Mouse (Mus musculus): ENCODE results near the gene Taco1. TPM values are rescaled to one million over a fixed set of nuclear protein-coding genes. Genes with fewer than 3 reads are reported as not detected.

Taco1 gene
- polyA plus RNA-seq, 1 experiment from 2014 or later: 10.5 TPM

DNA sequence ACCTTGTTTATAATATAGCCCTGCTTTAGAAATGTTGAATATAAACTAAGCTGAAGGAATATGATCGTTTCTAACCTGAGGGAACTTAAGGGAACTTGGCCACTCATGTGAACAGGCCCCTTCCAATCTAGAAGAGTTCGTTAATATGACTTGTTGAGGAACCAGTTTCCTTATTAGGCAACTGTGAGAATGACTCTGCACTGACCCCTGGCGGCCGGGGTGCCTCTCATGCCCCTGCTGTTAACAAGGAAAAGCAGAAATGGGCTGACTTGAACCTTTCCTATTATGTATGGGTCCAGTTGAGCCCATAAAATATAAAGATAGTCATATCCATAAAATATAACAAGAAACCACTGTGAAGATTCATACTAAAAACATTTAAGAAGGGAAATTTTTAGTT, 10.5 kb downstream of the Taco1 start:
- Histone ChIP-seq H3K9me3 (ENCODE audit: control insufficient read depth, low read length) (no peaks in the 10 kb centered on the region), H3K4me1 (ENCODE audit: control insufficient read depth, insufficient read depth, low read length) (no peaks in the 10 kb centered on the region), H3K36me3 (ENCODE audit: control insufficient read depth, insufficient read depth, low read length) (no peaks in the 10 kb centered on the region), H3K4me3 (ENCODE audit: low read depth, low read length) (no peak overlapping the region), H3K27ac (ENCODE audit: low read depth, low read length) (no peak overlapping the region), H3K27me3 (ENCODE audit: control insufficient read depth, insufficient read depth, low read length) (no peaks in the 10 kb centered on the region), H3K4me2 (no peak overlapping the region), H3K9ac (ENCODE audit: low read length) (no peak overlapping the region)
- ATAC-seq (ENCODE audit: low FRiP score) (no peak), DNase-seq (ENCODE audit: low spot score, missing footprints) (peak; percentile 94)
- 8% methylated on average over 4 of the region's 4 CpGs for WGBS

DNA sequence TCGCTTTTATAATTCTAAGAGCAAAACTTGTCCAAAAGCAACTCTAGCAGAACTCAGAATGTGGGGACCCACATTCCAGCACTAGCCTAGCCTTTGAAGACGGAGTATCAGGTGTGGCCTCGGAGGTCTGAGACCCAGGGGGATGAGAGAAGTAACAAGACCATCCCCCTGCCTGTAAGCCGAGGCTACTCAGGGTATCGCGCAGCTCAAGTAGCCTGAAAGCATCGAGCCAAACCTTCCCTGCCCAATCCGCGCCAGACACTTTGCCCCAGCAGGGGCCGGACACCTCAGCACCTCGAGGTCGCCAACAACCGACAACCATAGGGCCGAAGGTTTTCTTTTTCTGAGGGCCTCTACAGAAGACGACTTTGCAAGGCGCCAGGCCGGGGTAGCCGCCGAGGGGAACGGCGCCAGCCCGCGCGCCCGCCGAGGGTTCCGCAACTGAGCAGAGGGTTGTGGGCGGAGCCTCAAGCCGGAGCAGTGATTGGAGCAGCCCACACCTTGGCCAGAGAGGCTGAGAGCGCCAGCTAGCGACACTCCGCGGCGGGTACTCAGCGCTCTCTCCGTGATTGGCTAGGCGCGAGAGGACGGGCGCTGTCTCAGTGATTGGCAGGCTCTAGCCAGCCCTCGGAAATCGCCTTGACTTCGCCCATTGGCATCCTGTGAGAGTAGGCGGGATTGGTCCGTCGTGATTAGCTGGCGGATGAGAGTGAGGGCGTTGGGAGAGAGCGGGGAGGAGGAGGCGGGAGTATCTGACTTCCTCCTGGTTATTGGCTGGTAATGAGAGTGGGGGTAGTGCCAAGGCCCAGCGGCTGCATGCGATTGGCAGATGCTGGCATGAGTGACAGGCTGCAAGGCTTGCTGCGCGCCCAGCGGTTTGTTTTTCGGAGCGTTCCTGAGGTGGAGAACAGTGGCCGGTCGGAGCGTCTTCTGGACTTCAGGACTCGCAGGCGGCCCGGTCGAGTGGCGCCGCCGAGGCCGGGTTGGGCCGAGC, 18.1 kb downstream of the Taco1 start, which contains the start of gene Map3k3:
Gene Map3k3, plus strand, starts transcription at position 906 of the 994 bp plus-strand sequence.
- H3K27ac ChIP-seq (ENCODE audit: low read depth, low read length): peak within 1 kb of the TSS; percentile 95
- H3K9ac ChIP-seq (ENCODE audit: low read length): peak within 1 kb of the TSS; percentile 89
- H3K4me1 ChIP-seq (ENCODE audit: control insufficient read depth, insufficient read depth, low read length): peaks cover 4% of the 10 kb centered on the region
- H3K9me3 ChIP-seq (ENCODE audit: control insufficient read depth, low read length): no peaks in the 10 kb centered on the region
- H3K4me2 ChIP-seq: peak within 1 kb of the TSS; percentile 54
- DNase-seq (ENCODE audit: low spot score, missing footprints) (peak; percentile 99), ATAC-seq (ENCODE audit: low FRiP score) (peak; percentile 98)
- peak within 1 kb of the TSS; percentile 67 for H3K4me3 ChIP-seq (ENCODE audit: low read depth, low read length)
- H3K36me3 ChIP-seq (ENCODE audit: control insufficient read depth, insufficient read depth, low read length): no peaks in the 10 kb centered on the region
- WGBS: under 1% methylated on average over 69 of the region's 69 CpGs
- no peaks in the 10 kb centered on the region for H3K27me3 ChIP-seq (ENCODE audit: control insufficient read depth, insufficient read depth, low read length)

- ATAC-seq (ENCODE audit: low FRiP score): peak; percentile 67
- H3K4me3 ChIP-seq (ENCODE audit: low read depth, low read length): peak overlapping the region; percentile 67
- WGBS: under 1% methylated on average over 61 of the region's 61 CpGs
These were observed 19.2 kb downstream of the Taco1 start for GRCm38 (mm10) chr11:106084911-106085561.

GRCm38 (mm10) chr11:106098223-106098622, 32.4 kb downstream of the Taco1 start:
- H3K27me3 ChIP-seq (ENCODE audit: control insufficient read depth, insufficient read depth, low read length): no peaks in the 10 kb centered on the region
- ATAC-seq (ENCODE audit: low FRiP score) (no peak), DNase-seq (ENCODE audit: low spot score, missing footprints) (no peak)
- no peak overlapping the region for H3K27ac ChIP-seq (ENCODE audit: low read depth, low read length)
- H3K9ac ChIP-seq (ENCODE audit: low read length): no peak overlapping the region
- H3K4me1 ChIP-seq (ENCODE audit: control insufficient read depth, insufficient read depth, low read length): no peaks in the 10 kb centered on the region
- no peaks in the 10 kb centered on the region for H3K36me3 ChIP-seq (ENCODE audit: control insufficient read depth, insufficient read depth, low read length)
- H3K9me3 ChIP-seq (ENCODE audit: control insufficient read depth, low read length): no peaks in the 10 kb centered on the region
- 98% methylated on average over 1 of the region's 1 CpGs for WGBS
- H3K4me2 ChIP-seq: no peak overlapping the region
- H3K4me3 ChIP-seq (ENCODE audit: low read depth, low read length): no peak overlapping the region

More at GRCm38 (mm10) chr11:106084911-106085561, 19.2 kb downstream of the Taco1 start:
- no peaks in the 10 kb centered on the region for H3K9me3 ChIP-seq (ENCODE audit: control insufficient read depth, low read length)
- peak overlapping the region; percentile 89 for H3K9ac ChIP-seq (ENCODE audit: low read length)
- H3K27ac ChIP-seq (ENCODE audit: low read depth, low read length): peak overlapping the region; percentile 95
- no peaks in the 10 kb centered on the region for H3K36me3 ChIP-seq (ENCODE audit: control insufficient read depth, insufficient read depth, low read length)
- no peaks in the 10 kb centered on the region for H3K27me3 ChIP-seq (ENCODE audit: control insufficient read depth, insufficient read depth, low read length)
- peak overlapping the region; percentile 54 for H3K4me2 ChIP-seq
- peaks cover 4% of the 10 kb centered on the region for H3K4me1 ChIP-seq (ENCODE audit: control insufficient read depth, insufficient read depth, low read length)
- peak; percentile 96 for DNase-seq (ENCODE audit: low spot score, missing footprints)

DNA sequence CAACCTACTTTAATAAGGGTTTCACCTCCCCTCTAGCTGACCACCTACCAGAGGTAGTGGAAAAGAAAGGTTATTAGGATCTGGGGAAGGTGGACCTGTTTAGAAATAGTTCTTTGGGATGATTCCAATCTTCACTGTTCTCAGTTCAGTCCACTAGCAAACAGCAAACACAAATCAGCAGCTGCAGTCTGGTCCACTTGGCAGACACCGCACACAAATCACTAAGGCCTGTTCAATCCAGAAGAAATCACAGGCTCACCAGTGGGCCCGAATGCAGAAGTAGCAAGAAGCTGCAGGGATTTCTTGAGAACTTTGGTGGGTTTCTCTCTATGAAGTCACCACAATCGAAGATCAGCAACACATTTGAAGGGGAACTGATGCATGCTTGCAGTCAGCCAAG, 37.0 kb downstream of the Taco1 start:
- Histone ChIP-seq H3K4me1 (ENCODE audit: control insufficient read depth, insufficient read depth, low read length) (no peaks in the 10 kb centered on the region), H3K36me3 (ENCODE audit: control insufficient read depth, insufficient read depth, low read length) (no peaks in the 10 kb centered on the region; the same call in 1 of the 2 replicates), H3K9ac (ENCODE audit: low read length) (no peak overlapping the region), H3K4me2 (no peak overlapping the region), H3K27ac (ENCODE audit: low read depth, low read length) (no peak overlapping the region), H3K9me3 (ENCODE audit: control insufficient read depth, low read length) (no peaks in the 10 kb centered on the region), H3K27me3 (ENCODE audit: control insufficient read depth, insufficient read depth, low read length) (no peaks in the 10 kb centered on the region), H3K4me3 (ENCODE audit: low read depth, low read length) (no peak overlapping the region)
- no peak for DNase-seq (ENCODE audit: low spot score, missing footprints)
- WGBS: 91% methylated on average over 3 of the region's 3 CpGs
- ATAC-seq (ENCODE audit: low FRiP score): no peak

DNA sequence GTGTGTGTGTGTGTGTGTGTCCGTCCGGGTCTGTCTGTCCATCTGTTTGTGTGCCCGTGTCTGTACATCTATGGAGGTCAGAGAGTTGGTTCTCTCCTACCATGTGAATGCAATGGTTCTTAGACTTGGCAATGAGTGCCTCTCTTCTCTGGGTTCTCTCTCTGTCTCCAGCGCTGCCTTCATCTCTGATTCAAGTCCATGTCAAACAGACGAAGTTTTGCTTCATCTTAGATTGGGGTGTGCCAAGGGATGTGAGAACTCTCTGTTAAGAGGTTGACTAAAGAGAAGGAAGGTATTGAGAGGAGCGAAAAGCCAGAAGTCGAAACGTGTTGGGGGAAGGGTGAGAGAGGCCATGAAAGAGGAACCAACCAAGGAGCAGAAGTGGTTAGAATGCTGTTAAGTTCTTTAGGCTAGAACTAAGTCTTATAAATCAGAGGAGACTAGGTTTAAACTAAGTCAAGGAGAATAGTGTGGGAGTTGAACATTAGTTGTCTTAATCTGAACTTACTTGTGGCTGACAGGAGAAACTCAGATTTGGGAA, 40.3 kb downstream of the Taco1 start:
- H3K4me2 ChIP-seq: no peak overlapping the region
- no peak overlapping the region for H3K27ac ChIP-seq (ENCODE audit: low read depth, low read length)
- no peaks in the 10 kb centered on the region for H3K4me1 ChIP-seq (ENCODE audit: control insufficient read depth, insufficient read depth, low read length)
- H3K9me3 ChIP-seq (ENCODE audit: control insufficient read depth, low read length): no peaks in the 10 kb centered on the region
- H3K36me3 ChIP-seq (ENCODE audit: control insufficient read depth, insufficient read depth, low read length): no peaks in the 10 kb centered on the region; the same call in 1 of the 2 replicates
- no peaks in the 10 kb centered on the region for H3K27me3 ChIP-seq (ENCODE audit: control insufficient read depth, insufficient read depth, low read length)
- DNase-seq (ENCODE audit: low spot score, missing footprints) (no peak), ATAC-seq (ENCODE audit: low FRiP score) (no peak)
- no peak overlapping the region for H3K9ac ChIP-seq (ENCODE audit: low read length)
- WGBS: 81% methylated on average over 8 of the region's 8 CpGs
- H3K4me3 ChIP-seq (ENCODE audit: low read depth, low read length): no peak overlapping the region

GRCm38 (mm10) chr11:106111688-106112087, 45.8 kb downstream of the Taco1 start:
- Histone ChIP-seq H3K27ac (ENCODE audit: low read depth, low read length) (no peak overlapping the region), H3K4me1 (ENCODE audit: control insufficient read depth, insufficient read depth, low read length) (no peaks in the 10 kb centered on the region), H3K9ac (ENCODE audit: low read length) (no peak overlapping the region), H3K4me3 (ENCODE audit: low read depth, low read length) (no peak overlapping the region), H3K4me2 (no peak overlapping the region), H3K36me3 (ENCODE audit: control insufficient read depth, insufficient read depth, low read length) (peaks cover 2% of the 10 kb centered on the region; the same call in 1 of the 2 replicates), H3K27me3 (ENCODE audit: control insufficient read depth, insufficient read depth, low read length) (no peaks in the 10 kb centered on the region), H3K9me3 (ENCODE audit: control insufficient read depth, low read length) (no peaks in the 10 kb centered on the region)
- DNase-seq (ENCODE audit: low spot score, missing footprints): no peak
- ATAC-seq (ENCODE audit: low FRiP score): no peak

DNA sequence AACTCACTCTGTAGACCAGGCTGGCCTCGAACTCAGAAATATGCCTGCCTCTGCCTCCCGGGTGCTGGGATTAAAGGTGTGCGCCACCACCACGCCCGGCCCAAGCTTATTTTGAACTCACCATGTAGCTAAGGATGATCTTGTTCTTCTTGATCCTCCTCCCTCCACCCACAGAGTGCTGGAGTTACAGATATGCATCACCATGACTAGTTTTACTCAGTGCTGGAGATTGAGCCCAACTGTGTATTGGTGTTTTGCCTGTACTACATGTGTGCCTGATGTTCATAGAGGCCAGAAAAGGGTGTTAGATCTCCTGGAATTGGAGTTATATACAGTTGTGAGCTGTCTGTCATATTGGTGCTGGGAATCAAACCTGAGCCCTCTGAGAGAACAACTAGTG, 56.4 kb downstream of the Taco1 start:
- no peak overlapping the region for H3K4me2 ChIP-seq
- WGBS: 93% methylated on average over 5 of the region's 5 CpGs
- no peaks in the 10 kb centered on the region for H3K9me3 ChIP-seq (ENCODE audit: control insufficient read depth, low read length)
- H3K9ac ChIP-seq (ENCODE audit: low read length): no peak overlapping the region
- H3K27me3 ChIP-seq (ENCODE audit: control insufficient read depth, insufficient read depth, low read length): no peaks in the 10 kb centered on the region
- H3K36me3 ChIP-seq (ENCODE audit: control insufficient read depth, insufficient read depth, low read length): peaks cover 2% of the 10 kb centered on the region; the same call in 1 of the 2 replicates
- ATAC-seq (ENCODE audit: low FRiP score): no peak
- no peak overlapping the region for H3K4me3 ChIP-seq (ENCODE audit: low read depth, low read length)
- H3K27ac ChIP-seq (ENCODE audit: low read depth, low read length): no peak overlapping the region
- DNase-seq (ENCODE audit: low spot score, missing footprints): no peak
- H3K4me1 ChIP-seq (ENCODE audit: control insufficient read depth, insufficient read depth, low read length): no peaks in the 10 kb centered on the region
